Mouse (Mus musculus) frontal cortex, adult (tissue): Measurements from ENCODE around the gene Tlr6.
A peak's percentile ranks its signal among the peaks of the same experiment; 100 is the strongest.

ENCODE experiments used
- ATAC-seq: cut with Nextera tagmentation; 2 replicates; pipeline ENCODE4 v1.9.2; 2017; ENCODE audit warnings: mild to moderate bottlenecking, moderate library complexity, mixed read lengths; ENCODE audit not compliant: low TSS enrichment

The Tlr6 gene

GRCm38 (mm10) chr5:64959843-64960230, at the start of gene Tlr6:
Gene Tlr6, minus strand, starts transcription at chr5:64960097.
- no peak for ATAC-seq

DNA sequence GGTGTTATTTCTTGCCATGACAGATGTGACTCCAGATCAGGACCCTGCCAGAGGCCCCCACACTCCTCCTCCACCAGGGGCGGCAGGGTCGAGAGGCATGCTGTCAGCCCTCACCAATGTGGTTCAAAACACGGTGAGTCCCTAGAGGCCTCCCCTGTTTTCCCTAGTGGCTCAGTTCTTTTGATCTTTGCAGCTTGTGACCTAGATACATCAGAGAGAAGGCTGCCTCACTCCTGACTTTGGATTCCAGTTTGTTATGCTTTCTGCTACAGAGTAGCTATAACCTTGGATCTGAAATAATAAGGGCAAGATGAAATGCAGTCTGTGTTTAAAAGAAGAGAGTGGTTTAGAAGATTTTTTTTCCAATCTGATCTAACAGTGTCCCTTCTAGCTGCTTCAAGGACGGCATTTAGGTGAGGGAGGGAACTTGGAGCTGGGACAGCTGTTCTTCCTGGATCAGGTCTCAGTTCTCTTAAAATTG, 46.2 kb upstream of the Tlr6 start:
- ATAC-seq = peak; percentile 64

DNA sequence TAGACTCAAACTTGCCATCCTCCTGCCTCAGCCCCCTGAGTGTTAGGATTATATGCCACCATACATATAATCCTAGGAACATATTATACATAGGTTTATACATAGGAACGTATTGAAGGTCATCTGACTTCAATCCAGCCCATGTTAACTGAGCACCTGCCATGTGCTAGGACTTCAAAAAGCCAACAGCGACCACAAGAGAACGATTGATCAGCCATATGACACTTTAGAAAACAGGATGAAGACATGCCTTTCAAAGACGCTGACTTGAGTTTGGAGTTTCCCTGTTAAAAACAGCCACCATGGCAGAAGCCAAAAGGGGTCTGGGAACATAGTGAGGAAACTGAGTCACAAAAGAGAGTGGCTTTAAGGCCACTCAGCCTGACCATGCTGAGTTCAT, 45.4 kb upstream of the Tlr6 start:
- ATAC-seq = no peak

DNA sequence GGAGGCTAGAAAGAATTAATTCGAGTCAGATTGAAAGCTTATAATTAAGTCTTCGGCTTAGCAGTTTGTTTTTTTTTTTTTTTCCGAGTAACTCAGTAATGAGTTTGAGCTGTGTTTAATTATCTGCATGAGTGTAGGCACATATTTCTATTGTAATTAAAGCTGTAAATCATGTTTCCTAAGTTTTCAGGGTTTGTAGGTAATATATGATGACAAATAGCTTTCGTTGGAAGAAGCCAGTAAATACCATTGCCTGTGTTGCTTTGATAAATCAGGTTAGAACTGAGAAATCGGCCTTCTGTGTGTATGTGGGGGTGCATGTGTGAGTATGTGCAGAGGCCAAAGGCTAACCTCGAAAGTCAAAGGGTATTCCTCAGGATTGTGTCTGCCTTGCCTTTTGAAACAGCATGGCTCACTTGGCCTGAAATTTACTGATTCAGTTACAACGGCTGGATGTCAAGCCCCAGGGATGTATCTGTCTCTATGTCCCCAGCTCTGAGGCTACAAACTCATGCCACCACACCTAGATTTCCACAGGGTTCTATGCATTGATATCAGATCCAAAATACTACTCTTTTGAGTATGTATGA, 44.1 kb upstream of the Tlr6 start:
- ATAC-seq = no peak

DNA sequence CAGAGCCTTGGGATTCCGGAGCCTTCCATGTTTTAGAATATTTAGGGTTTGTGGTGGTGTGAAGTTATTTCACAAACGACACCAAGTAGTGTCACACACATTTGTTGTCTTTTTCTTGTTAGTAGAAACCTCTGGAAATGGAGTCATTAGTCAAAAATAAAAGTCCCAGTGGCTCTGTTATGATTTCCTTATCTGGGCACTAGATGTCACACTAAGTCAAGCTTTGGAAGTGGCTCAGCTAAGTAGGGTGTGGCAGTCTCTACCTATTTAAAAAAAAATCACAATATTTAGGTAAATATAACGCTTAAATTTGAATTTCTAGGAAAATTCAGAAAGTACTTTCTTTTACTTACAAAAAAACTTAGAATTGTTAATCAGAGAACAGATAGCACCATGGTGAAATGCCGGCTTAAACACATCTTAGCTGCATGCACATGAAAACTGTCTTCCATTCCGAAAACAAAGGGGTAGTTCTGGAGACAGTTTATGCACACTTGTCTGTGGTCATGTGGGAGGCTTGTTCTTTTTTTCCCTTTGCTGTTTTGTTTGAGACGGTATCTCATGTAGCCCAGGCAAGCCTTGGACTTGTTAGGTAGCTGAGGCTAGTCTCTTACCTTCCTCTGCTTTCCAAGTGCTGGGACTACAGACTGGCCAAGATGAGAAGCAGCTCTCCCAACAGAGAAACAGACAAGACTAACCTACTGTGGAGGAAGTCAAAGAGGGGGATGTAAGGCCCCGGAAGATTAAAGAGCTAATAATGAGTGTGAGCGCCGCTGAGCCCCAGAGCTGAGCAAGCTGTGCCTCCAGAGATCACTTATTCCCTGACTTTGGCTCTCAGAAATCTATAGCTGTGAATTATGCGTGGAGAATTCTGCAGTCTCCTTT, 43.3 kb upstream of the Tlr6 start:
- peak; percentile 69 for ATAC-seq

- ATAC-seq = no peak
Measured at GRCm38 (mm10) chr5:64995408-64995807, 35.5 kb upstream of the Tlr6 start.

DNA sequence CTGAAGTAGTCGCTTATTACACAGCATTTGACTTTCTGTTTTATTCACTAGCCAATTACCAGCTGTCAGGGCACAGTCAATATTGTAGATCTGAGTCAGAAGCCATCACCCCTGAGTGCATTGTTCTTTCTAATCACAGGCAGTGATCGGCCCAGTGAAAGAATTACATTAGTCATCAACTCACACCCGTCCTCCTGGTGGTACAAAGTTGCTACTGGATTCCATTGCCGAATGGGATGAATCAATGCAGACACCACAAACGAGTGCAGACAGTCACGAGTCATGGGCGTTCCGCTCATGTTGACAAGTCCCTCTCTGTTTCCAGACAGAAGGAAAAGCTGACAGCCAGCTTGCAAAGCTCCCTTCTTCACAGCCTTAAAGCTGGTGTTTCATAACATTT, 32.6 kb upstream of the Tlr6 start:
- peak; percentile 57 for ATAC-seq

- ATAC-seq = no peak
Measured at GRCm38 (mm10) chr5:64989940-64990339, 30.0 kb upstream of the Tlr6 start.

DNA sequence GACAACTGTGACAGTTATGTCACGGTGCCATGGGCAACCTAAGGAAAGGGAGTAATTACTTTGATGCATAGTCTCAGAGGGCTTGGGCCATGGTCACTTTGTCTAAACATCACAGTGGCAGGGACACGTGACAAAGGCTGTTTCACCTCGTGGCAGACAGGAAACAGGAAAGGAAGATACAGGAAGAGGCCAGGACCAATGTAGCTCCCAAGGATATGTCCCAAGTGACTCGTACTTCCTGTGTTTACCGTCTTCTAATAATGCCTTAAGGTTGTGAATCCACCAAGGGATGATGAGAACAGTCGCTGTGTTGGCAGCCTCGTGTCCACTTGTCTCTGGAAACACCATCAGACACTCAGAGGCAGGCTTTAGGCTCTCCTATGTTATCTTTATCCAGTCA, 26.1 kb upstream of the Tlr6 start:
- no peak for ATAC-seq

DNA sequence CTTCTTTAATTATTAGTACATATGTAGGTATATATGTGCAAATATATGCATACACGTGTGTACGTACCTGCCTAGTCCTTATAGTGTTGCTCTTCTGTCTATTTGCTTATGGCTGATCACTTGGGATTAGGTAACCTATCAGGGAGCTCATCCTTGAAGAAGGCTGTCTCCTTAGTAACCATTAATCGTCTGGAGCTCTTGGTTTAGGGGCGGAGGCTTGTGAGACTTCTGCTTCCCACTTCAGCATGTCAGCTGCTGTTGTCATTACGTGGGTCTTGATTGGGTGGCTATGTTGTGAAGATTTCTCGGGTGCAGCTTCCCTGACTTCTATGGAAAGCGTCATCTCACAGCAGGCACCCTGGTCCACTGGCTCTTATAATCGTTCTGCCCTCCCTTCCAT, 17.2 kb upstream of the Tlr6 start:
- ATAC-seq = no peak

DNA sequence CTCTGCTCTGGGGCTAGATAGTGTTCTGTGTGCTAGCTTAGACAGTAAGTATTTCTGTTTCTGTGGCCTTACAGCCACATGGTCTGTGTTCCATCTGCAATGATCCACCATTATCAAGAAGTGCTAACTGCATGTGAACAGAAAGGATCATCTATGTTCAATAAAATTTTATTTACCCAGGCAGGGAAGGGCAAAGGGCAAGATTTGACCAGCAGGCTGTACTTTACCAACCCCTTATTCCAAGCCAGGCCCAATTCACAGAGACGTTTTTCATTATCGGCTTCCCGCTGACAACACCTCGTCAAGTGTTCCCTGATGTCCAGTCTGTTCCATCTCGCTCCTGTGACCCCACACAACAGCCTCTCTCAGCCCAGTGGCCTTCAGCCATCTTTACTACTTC, 15.2 kb upstream of the Tlr6 start:
- no peak for ATAC-seq

DNA sequence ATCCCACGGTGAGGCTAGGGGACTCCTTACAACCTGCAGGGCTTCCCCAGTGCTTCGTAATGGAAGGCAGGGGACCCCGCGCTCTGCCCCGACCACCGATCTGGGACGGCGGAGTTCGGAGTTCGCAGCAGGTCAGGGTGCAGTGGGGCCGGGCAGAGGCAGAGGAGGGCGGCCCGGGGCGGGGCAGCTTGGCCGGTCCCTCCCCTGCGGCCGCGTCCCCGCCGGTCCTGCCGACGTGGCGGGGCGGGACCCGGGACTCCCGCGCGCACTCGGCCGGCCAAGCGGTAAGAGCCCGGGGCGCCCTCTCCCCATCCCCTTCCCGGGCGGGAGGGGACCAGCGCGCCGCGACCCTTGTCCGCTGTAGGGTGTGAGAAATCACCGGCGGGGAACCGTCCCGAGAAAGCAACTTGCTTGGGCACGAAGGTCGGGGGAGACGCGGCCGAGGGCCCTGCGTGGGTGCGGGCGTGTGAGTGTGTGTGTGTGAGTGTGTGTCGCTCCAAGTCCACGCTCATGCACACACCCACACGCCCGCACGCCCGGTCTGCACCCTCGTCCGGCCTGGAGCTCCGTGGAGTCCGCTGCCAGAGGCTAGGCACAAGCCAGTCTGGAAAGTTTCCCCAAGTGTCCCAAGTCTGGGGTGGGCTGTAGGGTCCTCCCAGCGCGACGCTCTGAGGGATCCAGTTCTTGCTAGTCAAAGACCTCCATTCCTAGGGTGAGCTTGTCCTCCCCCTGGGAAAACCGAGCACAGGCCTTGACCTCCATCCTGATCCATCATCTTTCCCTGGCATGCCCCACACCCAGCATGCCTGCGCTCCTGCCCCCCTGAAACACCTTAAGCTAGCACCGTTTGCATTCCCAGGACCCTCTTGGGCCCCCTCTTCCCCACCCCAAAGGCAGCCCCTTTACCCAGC, 10.2 kb upstream of the Tlr6 start, which contains the start of gene Fam114a1:
Fam114a1 (plus strand) TSS at position 211 of the 911 bp plus-strand sequence.
- ATAC-seq = peak; percentile 64

- ATAC-seq = no peak
Measured at GRCm38 (mm10) chr5:64968961-64969860, 9.3 kb upstream of the Tlr6 start.

DNA sequence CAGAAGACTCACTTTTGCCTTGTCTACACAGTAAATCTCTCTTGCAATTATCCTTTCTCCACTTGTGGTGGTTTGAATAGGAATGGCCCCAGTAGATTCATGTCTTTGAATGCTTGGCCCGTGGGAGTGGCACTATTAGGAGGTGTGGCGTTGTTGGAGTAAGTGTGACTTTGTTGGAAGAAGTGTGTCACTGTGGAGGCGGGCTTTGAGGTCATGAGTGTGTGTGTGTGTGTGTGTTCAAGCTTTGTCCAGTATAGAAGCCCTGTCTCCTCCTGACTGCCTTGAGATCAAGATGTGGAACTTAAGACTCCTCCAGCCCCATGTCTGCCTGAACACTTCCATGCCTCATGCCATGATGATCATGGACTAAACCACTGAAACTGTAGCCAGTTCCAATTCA, 3.8 kb upstream of the Tlr6 start:
- no peak for ATAC-seq

DNA sequence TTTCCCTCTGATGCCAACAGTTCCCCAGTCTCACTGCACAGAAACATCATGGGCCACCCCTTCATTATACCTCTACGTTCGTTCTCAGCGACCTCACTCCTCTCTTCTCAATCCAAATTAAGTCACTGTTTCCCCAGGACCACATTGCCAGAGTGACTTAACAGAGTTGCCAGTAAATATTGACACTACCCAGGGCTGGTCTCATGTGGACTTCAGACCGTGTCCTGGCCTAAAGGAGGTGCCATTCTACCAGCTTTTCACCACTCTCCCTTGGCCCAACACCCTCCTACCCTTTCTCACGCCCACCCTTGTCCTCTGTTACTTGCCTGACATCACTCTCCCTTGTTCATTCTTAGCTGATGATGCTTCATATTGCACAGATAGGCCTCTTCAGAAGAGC, 3.4 kb upstream of the Tlr6 start:
- no peak for ATAC-seq

- no peak for ATAC-seq
Measured at GRCm38 (mm10) chr5:64960857-64961391, 1.0 kb upstream of the Tlr6 start.

GRCm38 (mm10) chr5:64958991-64959842, 680 bp downstream of the Tlr6 start:
- ATAC-seq = no peak

- no peak for ATAC-seq
Measured at GRCm38 (mm10) chr5:64954931-64955330, 5.0 kb downstream of the Tlr6 start.

GRCm38 (mm10) chr5:64951486-64951885, 8.4 kb downstream of the Tlr6 start:
- peak; percentile 47 for ATAC-seq

GRCm38 (mm10) chr5:64932775-64933174, 27.1 kb downstream of the Tlr6 start:
- no peak for ATAC-seq
